Comparison of ENCODE assay signal across 21 mouse cellular contexts in genomic region chr15:81889175-81889574, GRCm38 (mm10). TPM values are rescaled to one million over a fixed set of nuclear protein-coding genes. Genes with fewer than 3 reads are reported as not detected.
DNase-seq lines count a peak whose midpoint lies in the region; ATAC-seq and TF ChIP-seq lines count a peak whose summit lies in the region.
"Had no signal": no experiment of that assay in that cellular context is flagged by ENCODE, and none has a peak within 500 bp of the region (broad histone marks: within the 10 kb centered on the region; RNA-seq: fewer than 3 reads in every experiment).

No protein-coding gene starts in this region.

- TF ChIP-seq EP300 in heart, adult 2 months (IDR thresholded peaks at IDR 0.05; ENCODE audit: insufficient read depth, low read depth, low read length): no peak

- no peak for TF ChIP-seq CTCF in heart, adult 2 months (IDR thresholded peaks at IDR 0.05)
- TF ChIP-seq CTCF in cerebellum, adult 2 months (IDR thresholded peaks at IDR 0.05; ENCODE audit: borderline replicate concordance, insufficient read depth, low read depth, low read length): no peak

- no peak overlapping the region for H3K4me2 ChIP-seq in heart, embryonic 12.5 days
- H3K4me2 ChIP-seq: hindbrain, embryonic 13.5 days; liver, embryonic 15.5 days; midbrain, embryonic 13.5 days; neural tube, embryonic 12.5 days had no signal

- H3K27ac ChIP-seq in heart, adult 2 months: peak overlapping the region; percentile 68
- no peak overlapping the region for H3K27ac ChIP-seq in heart, embryonic 12.5 days (ENCODE audit: poor library complexity, severe bottlenecking)
- H3K27ac ChIP-seq in cerebellum, adult 2 months (ENCODE audit: insufficient read depth, low read length): peak overlapping the region; percentile 1
- H3K27ac ChIP-seq: forebrain, embryonic 10.5 days; hindbrain, embryonic 13.5 days; limb, embryonic 10.5 days; liver, embryonic 15.5 days; midbrain, embryonic 13.5 days; neural tube, embryonic 12.5 days had no signal

- H3K4me1 ChIP-seq in heart, adult 2 months (ENCODE audit: control insufficient read depth, insufficient read depth, low read length): peaks cover 8% of the 10 kb centered on the region
- H3K4me1 ChIP-seq in heart, embryonic 12.5 days (replicated peaks): peaks cover 25% of the 10 kb centered on the region
- H3K4me1 ChIP-seq in cerebellum, adult 2 months (ENCODE audit: control insufficient read depth, insufficient read depth, low read length): peaks cover 17% of the 10 kb centered on the region
- H3K4me1 ChIP-seq: forebrain, embryonic 10.5 days; hindbrain, embryonic 13.5 days; limb, embryonic 10.5 days; midbrain, embryonic 13.5 days; neural tube, embryonic 12.5 days had no signal

- intact Hi-C loops in heart, adult 2 months (cut with DNase I): no loop called here
- intact Hi-C loops in left cerebral cortex, postnatal 10 days (cut with DNase I): no loop called here

- peaks cover 10% of the 10 kb centered on the region for H3K79me2 ChIP-seq in heart, adult 2 months (replicated peaks; ENCODE audit: control insufficient read depth, insufficient read depth, low read length)

- no peak for TF ChIP-seq POLR2A in heart, adult 2 months (IDR thresholded peaks at IDR 0.05; ENCODE audit: insufficient read depth, low read depth, low read length)
- no peak for TF ChIP-seq POLR2A in cerebellum, adult 2 months (IDR thresholded peaks at IDR 0.05; ENCODE audit: borderline replicate concordance, insufficient read depth, low read length)

- no peak overlapping the region for H3K4me3 ChIP-seq in heart, adult 2 months
- H3K4me3 ChIP-seq in heart, embryonic 12.5 days: no peak overlapping the region
- no peak overlapping the region for H3K4me3 ChIP-seq in cerebellum, adult 2 months (replicated peaks; ENCODE audit: insufficient read depth, low read depth, low read length)
- H3K4me3 ChIP-seq: forebrain, embryonic 10.5 days; hindbrain, embryonic 13.5 days; limb, embryonic 10.5 days; liver, embryonic 15.5 days; midbrain, embryonic 13.5 days; neural tube, embryonic 12.5 days had no signal

- no peaks in the 10 kb centered on the region for H3K9me3 ChIP-seq in heart, embryonic 12.5 days (replicated peaks)
- H3K9me3 ChIP-seq: forebrain, embryonic 10.5 days; hindbrain, embryonic 13.5 days; limb, embryonic 10.5 days; liver, embryonic 15.5 days; midbrain, embryonic 13.5 days; neural tube, embryonic 12.5 days had no signal

- WGBS in heart, adult 2 months: 59% methylated on average over 7 of the region's 7 CpGs
- WGBS in heart, embryonic 12.5 days: 89% methylated on average over 7 of the region's 7 CpGs
- WGBS in cerebellum, adult 2 months: 10% methylated on average over 7 of the region's 7 CpGs

- peak; percentile 41 to 58 for DNase-seq in heart, adult 2 months
- DNase-seq in cerebellum, adult 11-12 months: peak; percentile 83
- peak; percentile 71 to 84 for DNase-seq in cerebellum, adult 2 months
- DNase-seq in gastrocnemius, adult 8-10 months (ENCODE audit: low spot score in 2 of 2): peak; percentile 40 to 70
- no peak for DNase-seq in right cerebral cortex, postnatal 14 days
- no peak for DNase-seq in left cerebral cortex, postnatal 10 days (ENCODE audit: extremely low spot score in 1 of 2, low spot score in 2 of 2)
- DNase-seq: adrenal gland, adult 2 months; kidney, adult 8-10 months; kidney, postnatal 14 days; lung, postnatal 10 days; thymus, postnatal 14 days had no signal

- H3K36me3 ChIP-seq in heart, adult 2 months (ENCODE audit: control insufficient read depth, insufficient read depth, low read length): peaks cover 43% of the 10 kb centered on the region
- H3K36me3 ChIP-seq in heart, embryonic 12.5 days: peaks cover 58% of the 10 kb centered on the region

- ATAC-seq in heart, embryonic 12.5 days (ENCODE audit: insufficient number of reproducible peaks, low FRiP score): no peak
- no peak for ATAC-seq in megakaryocyte, adult 5-6 weeks (ENCODE audit: poor library complexity, severe bottlenecking)
- ATAC-seq: inflammation-experienced regulatory T-cells, adult 6 months; midbrain, embryonic 13.5 days had no signal

- no peak overlapping the region for H3K9ac ChIP-seq in heart, adult 2 months (ENCODE audit: low read depth, low read length)
- H3K9ac ChIP-seq in heart, embryonic 12.5 days: no peak overlapping the region
- H3K9ac ChIP-seq: hindbrain, embryonic 13.5 days; liver, embryonic 15.5 days; midbrain, embryonic 13.5 days; neural tube, embryonic 12.5 days had no signal

- no peaks in the 10 kb centered on the region for H3K27me3 ChIP-seq in heart, adult 2 months (ENCODE audit: control insufficient read depth, insufficient read depth, low read length)
- no peaks in the 10 kb centered on the region for H3K27me3 ChIP-seq in heart, embryonic 12.5 days (replicated peaks)
- H3K27me3 ChIP-seq in cerebellum, adult 2 months (ENCODE audit: control insufficient read depth, insufficient read depth, low read length): no peaks in the 10 kb centered on the region
- H3K27me3 ChIP-seq: hindbrain, embryonic 13.5 days; liver, embryonic 15.5 days; midbrain, embryonic 13.5 days; neural tube, embryonic 12.5 days had no signal

RNA-seq across cellular contexts. Expression of gene Aco2, which starts 17.1 kb away (rescaled TPM):
- total RNA-seq in heart, adult 2 months (2021): 1,000 to 10,000 TPM; 1,810 to 2,215 TPM
- 2,076 and 2,628 TPM in 2 replicates for polyA plus RNA-seq in heart, adult 2 months (2012; rRNA removed)
- 497 and 519 TPM in 2 replicates for polyA plus RNA-seq in heart, embryonic 12.5 days (2016; fragmentation: Nextera tagmentation; extraction: Ambion mirVana)
- polyA plus RNA-seq in cerebellum, adult 2 months (2012; rRNA removed): 621 and 638 TPM in 2 replicates
- 1,000 to 10,000 TPM; 1,068 to 1,166 (median 1,137) TPM for total RNA-seq in gastrocnemius, adult 8-10 months (2022)
- 47.0 and 58.7 TPM in 2 replicates for total RNA-seq in megakaryocyte, adult 5-6 weeks (2015)
- 82.3 and 89.4 TPM in 2 replicates for total RNA-seq in megakaryocyte, adult 5-6 weeks (2017)
- 100 to 1,000 TPM; 392 to 412 TPM for total RNA-seq in left cerebral cortex, postnatal 10 days (2021)

RNA-seq across cellular contexts. Expression of gene Phf5a, which starts 17.5 kb away (rescaled TPM):
- total RNA-seq in heart, adult 2 months (2021): 10 to 100 TPM; 30.2 to 36.5 TPM
- 30.2 and 39.1 TPM in 2 replicates for polyA plus RNA-seq in heart, adult 2 months (2012; rRNA removed)
- 88.9 and 89.3 TPM in 2 replicates for polyA plus RNA-seq in heart, embryonic 12.5 days (2016; fragmentation: Nextera tagmentation; extraction: Ambion mirVana)
- 62.4 and 67.3 TPM in 2 replicates for polyA plus RNA-seq in cerebellum, adult 2 months (2012; rRNA removed)
- total RNA-seq in gastrocnemius, adult 8-10 months (2022): 10 to 100 TPM; 39.0 to 44.3 (median 39.3) TPM
- total RNA-seq in megakaryocyte, adult 5-6 weeks (2015): 65.3 and 85.6 TPM in 2 replicates
- total RNA-seq in megakaryocyte, adult 5-6 weeks (2017): 30.1 and 34.0 TPM in 2 replicates
- 10 to 100 TPM; 42.6 to 44.5 TPM for total RNA-seq in left cerebral cortex, postnatal 10 days (2021)

RNA-seq across cellular contexts. Expression of gene Tob2, which starts 30.6 kb away (rescaled TPM):
- total RNA-seq in heart, adult 2 months (2021): 100 to 1,000 TPM; 101 to 114 TPM
- 39.4 and 49.7 TPM in 2 replicates for polyA plus RNA-seq in heart, adult 2 months (2012; rRNA removed)
- 14.6 and 14.7 TPM in 2 replicates for polyA plus RNA-seq in heart, embryonic 12.5 days (2016; fragmentation: Nextera tagmentation; extraction: Ambion mirVana)
- 36.9 and 51.5 TPM in 2 replicates for polyA plus RNA-seq in cerebellum, adult 2 months (2012; rRNA removed)
- total RNA-seq in gastrocnemius, adult 8-10 months (2022): 100 to 1,000 TPM; 111 to 127 (median 125) TPM
- 36.1 and 38.2 TPM in 2 replicates for total RNA-seq in megakaryocyte, adult 5-6 weeks (2015)
- 20.3 and 23.8 TPM in 2 replicates for total RNA-seq in megakaryocyte, adult 5-6 weeks (2017)
- total RNA-seq in left cerebral cortex, postnatal 10 days (2021): 10 to 100 TPM; 25.5 to 29.9 TPM

RNA-seq across cellular contexts. Expression of gene Polr3h, which starts 36.9 kb away (rescaled TPM):
- 1 to 10 TPM; 5.9 to 8.1 TPM for total RNA-seq in heart, adult 2 months (2021)
- 7.2 and 10.2 TPM in 2 replicates for polyA plus RNA-seq in heart, adult 2 months (2012; rRNA removed)
- 106 and 121 TPM in 2 replicates for polyA plus RNA-seq in heart, embryonic 12.5 days (2016; fragmentation: Nextera tagmentation; extraction: Ambion mirVana)
- polyA plus RNA-seq in cerebellum, adult 2 months (2012; rRNA removed): 50.4 and 51.2 TPM in 2 replicates
- total RNA-seq in gastrocnemius, adult 8-10 months (2022): 10 to 100 TPM in 1 of 4 experiments, 1 to 10 TPM in 3; 7.2 to 10.2 (median 8.2) TPM
- 2.7 and 3.9 TPM in 2 replicates for total RNA-seq in megakaryocyte, adult 5-6 weeks (2015)
- total RNA-seq in megakaryocyte, adult 5-6 weeks (2017): 5.5 and 7.8 TPM in 2 replicates
- total RNA-seq in left cerebral cortex, postnatal 10 days (2021): 10 to 100 TPM; 44.8 to 55.0 TPM

RNA-seq across cellular contexts. Expression of gene Csdc2, which starts 47.4 kb away (rescaled TPM):
- 10 to 100 TPM; 66.1 to 92.7 TPM for total RNA-seq in heart, adult 2 months (2021)
- 85.7 and 111 TPM in 2 replicates for polyA plus RNA-seq in heart, adult 2 months (2012; rRNA removed)
- polyA plus RNA-seq in heart, embryonic 12.5 days (2016; fragmentation: Nextera tagmentation; extraction: Ambion mirVana): 6.2 and 6.3 TPM in 2 replicates
- polyA plus RNA-seq in cerebellum, adult 2 months (2012; rRNA removed): 258 and 264 TPM in 2 replicates
- 1 to 10 TPM in 2 of 4 experiments, under 1 TPM in 2; 0.67 to 1.9 (median 0.90) TPM for total RNA-seq in gastrocnemius, adult 8-10 months (2022)
- not detected in 2 replicates for total RNA-seq in megakaryocyte, adult 5-6 weeks (2015)
- not detected in 2 replicates for total RNA-seq in megakaryocyte, adult 5-6 weeks (2017)
- 100 to 1,000 TPM; 154 to 156 TPM for total RNA-seq in left cerebral cortex, postnatal 10 days (2021)
- total RNA-seq: megakaryocyte progenitor cell, adult 5-6 weeks had no signal
- polyA plus RNA-seq: inflammation-experienced regulatory T-cells, adult 6 months had no signal

Comparison
In these comparisons a context has a peak if more than half of its experiments do, and no peak if none do; other contexts are left out.
1. DNase-seq: peak in heart, adult 2 months (2 of 2), cerebellum, adult 11-12 months (single experiment), cerebellum, adult 2 months (2 of 2) and gastrocnemius, adult 8-10 months (2 of 2); none in right cerebral cortex, postnatal 14 days (single experiment) and left cerebral cortex, postnatal 10 days (0 of 2).
2. RNA of gene Aco2, which starts 17.1 kb away (total RNA-seq): 1,810 to 2,215 TPM in heart, adult 2 months, 1,068 to 1,166 TPM in gastrocnemius, adult 8-10 months and 392 to 412 TPM in left cerebral cortex, postnatal 10 days; 47.0 to 89.4 TPM in megakaryocyte, adult 5-6 weeks; every median in the first group is over 4 times any median in the second.